Mouse (Mus musculus) G1E (cell line): ENCODE measurements around the gene Gpr155. TPM values are rescaled to one million over a fixed set of nuclear protein-coding genes. Genes with fewer than 3 reads are reported as not detected.

Source experiments
- ATAC-seq: 2 replicates; pipeline ENCODE4 v1.8.0; 2016; ENCODE audit warnings: mild to moderate bottlenecking; ENCODE audit not compliant: insufficient number of reproducible peaks, poor library complexity, low FRiP score, severe bottlenecking; ENCODE audit errors: extremely low read depth
- DNase-seq: peaks from one replicate; pipeline ENCODE4 v3.0.0; 2012; ENCODE audit warnings: low spot score
- H3K27me3 ChIP-seq: 2 replicates; pipeline ENCODE4 v1.6.1; 2012; ENCODE audit warnings: mild to moderate bottlenecking, low read length, inconsistent platforms; ENCODE audit not compliant: insufficient read depth
- H3K36me3 ChIP-seq: replicated peaks from 2 replicates; pipeline ENCODE3; 2012; ENCODE audit warnings: mild to moderate bottlenecking, inconsistent platforms
- H3K4me1 ChIP-seq: 2 replicates; pipeline ENCODE4 v1.6.1; 2012; ENCODE audit warnings: low read depth, low read length, inconsistent platforms, mixed read lengths; ENCODE audit not compliant: insufficient read depth
- H3K4me3 ChIP-seq: 2 replicates; pipeline ENCODE4 v1.5.1; 2012; ENCODE audit warnings: low read depth, mild to moderate bottlenecking, inconsistent platforms, low read length, moderate library complexity, mixed read lengths
- H3K9me3 ChIP-seq: replicated peaks from 2 replicates; pipeline ENCODE4 v1.6.1; 2012; ENCODE audit warnings: inconsistent platforms
- CTCF ChIP-seq: IDR thresholded peaks from 2 replicates; pipeline ENCODE4 v1.5.1; 2012; ENCODE audit warnings: low read depth, low read length, inconsistent platforms, mixed read lengths
- GATA1 ChIP-seq: IDR thresholded peaks from 2 replicates; pipeline ENCODE4 v1.6.1; 2012; ENCODE audit warnings: borderline replicate concordance, low read length, inconsistent platforms, mixed read lengths
- GATA2 ChIP-seq: IDR thresholded peaks from 2 replicates; pipeline ENCODE4 v1.6.1; 2012; ENCODE audit warnings: low read depth, low read length, inconsistent platforms, borderline replicate concordance
- POLR2AphosphoS5 ChIP-seq: IDR thresholded peaks from 2 replicates; pipeline ENCODE4 v1.6.1; 2012; ENCODE audit warnings: low read depth, low read length, inconsistent platforms; ENCODE audit not compliant: insufficient replicate concordance
- TAL1 ChIP-seq: conservative IDR thresholded peaks from 2 replicates; pipeline ENCODE4 v1.6.1; 2012; ENCODE audit warnings: low read depth, low read length, inconsistent platforms, mixed read lengths
- polyA plus RNA-seq: library from polyadenylated mRNA; stranded (reverse); fragments of >175 nt; gene quantifications from 2 replicates; pipeline ENCODE4 v1.2.3, GENCODE M21; 2012
- total RNA-seq, 2 experiments: library from RNA; stranded (forward) in 1 of 2; stranded (reverse) in 1 of 2; fragments of 200-1000 nt in 1 of 2; fragments of >200 nt in 1 of 2; fragmentation: Nextera tagmentation in 1 of 2; gene quantifications; 2 replicates each; pipeline ENCODE4 v1.2.3; 2014 to 2017

The Gpr155 gene
- total and polyA plus RNA-seq, 3 experiments, result 0.67 to 6.0 (median 3.7) TPM

- H3K36me3 ChIP-seq, result peaks cover 38% of the 10 kb centered on the region
- no peaks in the 10 kb centered on the region for H3K27me3 ChIP-seq
- TF ChIP-seq GATA1, result no peak
- TF ChIP-seq CTCF, result no peak
- no peak for TF ChIP-seq POLR2AphosphoS5
- TF ChIP-seq GATA2, result no peak
- no peak for TF ChIP-seq TAL1
- ATAC-seq (no peak), DNase-seq (no peak)
- H3K4me1 ChIP-seq, result no peaks in the 10 kb centered on the region
- no peaks in the 10 kb centered on the region for H3K9me3 ChIP-seq
- H3K4me3 ChIP-seq, result no peak overlapping the region
Observed at GRCm38 (mm10) chr2:73347136-73347535, 39.2 kb downstream of the Gpr155 start.

- ATAC-seq (no peak), DNase-seq (no peak)
- no peaks in the 10 kb centered on the region for H3K4me1 ChIP-seq
- TF ChIP-seq CTCF, result no peak
- TF ChIP-seq GATA1, result no peak
- no peaks in the 10 kb centered on the region for H3K27me3 ChIP-seq
- no peaks in the 10 kb centered on the region for H3K9me3 ChIP-seq
- peaks cover 33% of the 10 kb centered on the region for H3K36me3 ChIP-seq
- no peak overlapping the region for H3K4me3 ChIP-seq
Observed at GRCm38 (mm10) chr2:73346345-73347086, 39.9 kb downstream of the Gpr155 start.

GRCm38 (mm10) chr2:73345204-73345603, 41.2 kb downstream of the Gpr155 start:
- no peak for TF ChIP-seq TAL1
- no peak for TF ChIP-seq GATA1
- TF ChIP-seq GATA2, result no peak
- no peak for TF ChIP-seq POLR2AphosphoS5
- TF ChIP-seq CTCF, result no peak
- no peaks in the 10 kb centered on the region for H3K4me1 ChIP-seq
- ATAC-seq (no peak), DNase-seq (no peak)
- H3K9me3 ChIP-seq, result no peaks in the 10 kb centered on the region
- peaks cover 30% of the 10 kb centered on the region for H3K36me3 ChIP-seq
- no peak overlapping the region for H3K4me3 ChIP-seq
- no peaks in the 10 kb centered on the region for H3K27me3 ChIP-seq

GRCm38 (mm10) chr2:73343701-73344100, 42.7 kb downstream of the Gpr155 start:
- Histone ChIP-seq H3K4me3 (no peak overlapping the region), H3K4me1 (no peaks in the 10 kb centered on the region), H3K9me3 (no peaks in the 10 kb centered on the region), H3K27me3 (no peaks in the 10 kb centered on the region), H3K36me3 (peaks cover 24% of the 10 kb centered on the region)
- DNase-seq, result no peak
- no peak for ATAC-seq
- TF ChIP-seq TAL1 (no peak), CTCF (no peak), POLR2AphosphoS5 (no peak), GATA2 (no peak), GATA1 (no peak)

GRCm38 (mm10) chr2:73338415-73338814, 48.0 kb downstream of the Gpr155 start:
- DNase-seq (no peak), ATAC-seq (no peak)
- TF ChIP-seq GATA2 (no peak), POLR2AphosphoS5 (no peak), GATA1 (no peak), CTCF (no peak), TAL1 (no peak)
- Histone ChIP-seq H3K4me3 (no peak overlapping the region), H3K36me3 (peaks cover 15% of the 10 kb centered on the region), H3K27me3 (no peaks in the 10 kb centered on the region), H3K4me1 (no peaks in the 10 kb centered on the region), H3K9me3 (no peaks in the 10 kb centered on the region)

GRCm38 (mm10) chr2:73335949-73336348, 50.4 kb downstream of the Gpr155 start:
- Histone ChIP-seq H3K4me3 (no peak overlapping the region), H3K4me1 (no peaks in the 10 kb centered on the region), H3K36me3 (peaks cover 23% of the 10 kb centered on the region), H3K27me3 (no peaks in the 10 kb centered on the region), H3K9me3 (no peaks in the 10 kb centered on the region)
- ATAC-seq (no peak), DNase-seq (no peak)
- TF ChIP-seq TAL1 (no peak), CTCF (no peak), GATA1 (no peak), GATA2 (no peak), POLR2AphosphoS5 (no peak)

- no peak overlapping the region for H3K4me3 ChIP-seq
- DNase-seq, result no peak
- no peaks in the 10 kb centered on the region for H3K4me1 ChIP-seq
- TF ChIP-seq TAL1, result no peak
- no peak for TF ChIP-seq CTCF
- no peak for TF ChIP-seq GATA2
- no peak for TF ChIP-seq POLR2AphosphoS5
- no peak for TF ChIP-seq GATA1
- no peaks in the 10 kb centered on the region for H3K9me3 ChIP-seq
- no peak for ATAC-seq
- no peaks in the 10 kb centered on the region for H3K27me3 ChIP-seq
- H3K36me3 ChIP-seq, result peaks cover 50% of the 10 kb centered on the region
Observed at GRCm38 (mm10) chr2:73325871-73326270, 60.5 kb downstream of the Gpr155 start.
